Mouse (Mus musculus) C2C12 (cell line): ENCODE data around the gene Rnf182.

Experiments
- CEBPB ChIP-seq: IDR thresholded peaks from one replicate; pipeline ENCODE4 v1.6.1; 2011; ENCODE audit warnings: low read depth, mild to moderate bottlenecking, control low read depth, moderate library complexity
- CTCF ChIP-seq: IDR thresholded peaks from one replicate; pipeline ENCODE4 v1.5.1; 2011; ENCODE audit not compliant: control insufficient read depth, insufficient read depth, insufficient read length
- MAX ChIP-seq: IDR thresholded peaks from one replicate; pipeline ENCODE4 v1.6.1; 2011; ENCODE audit warnings: mild to moderate bottlenecking, control low read depth
- MYOD1 ChIP-seq: IDR thresholded peaks from one replicate; pipeline ENCODE4 v1.6.1; 2011; ENCODE audit warnings: low read depth; ENCODE audit not compliant: control insufficient read depth, insufficient read length
- MYOG ChIP-seq: IDR thresholded peaks from one replicate; pipeline ENCODE4 v1.6.1; 2011; ENCODE audit not compliant: control insufficient read depth, insufficient read length; ENCODE audit errors: extremely low read depth
- USF1 ChIP-seq: IDR thresholded peaks from one replicate; pipeline ENCODE4 v1.6.1; 2011; ENCODE audit warnings: low read depth, mild to moderate bottlenecking, control low read depth, moderate library complexity

DNA sequence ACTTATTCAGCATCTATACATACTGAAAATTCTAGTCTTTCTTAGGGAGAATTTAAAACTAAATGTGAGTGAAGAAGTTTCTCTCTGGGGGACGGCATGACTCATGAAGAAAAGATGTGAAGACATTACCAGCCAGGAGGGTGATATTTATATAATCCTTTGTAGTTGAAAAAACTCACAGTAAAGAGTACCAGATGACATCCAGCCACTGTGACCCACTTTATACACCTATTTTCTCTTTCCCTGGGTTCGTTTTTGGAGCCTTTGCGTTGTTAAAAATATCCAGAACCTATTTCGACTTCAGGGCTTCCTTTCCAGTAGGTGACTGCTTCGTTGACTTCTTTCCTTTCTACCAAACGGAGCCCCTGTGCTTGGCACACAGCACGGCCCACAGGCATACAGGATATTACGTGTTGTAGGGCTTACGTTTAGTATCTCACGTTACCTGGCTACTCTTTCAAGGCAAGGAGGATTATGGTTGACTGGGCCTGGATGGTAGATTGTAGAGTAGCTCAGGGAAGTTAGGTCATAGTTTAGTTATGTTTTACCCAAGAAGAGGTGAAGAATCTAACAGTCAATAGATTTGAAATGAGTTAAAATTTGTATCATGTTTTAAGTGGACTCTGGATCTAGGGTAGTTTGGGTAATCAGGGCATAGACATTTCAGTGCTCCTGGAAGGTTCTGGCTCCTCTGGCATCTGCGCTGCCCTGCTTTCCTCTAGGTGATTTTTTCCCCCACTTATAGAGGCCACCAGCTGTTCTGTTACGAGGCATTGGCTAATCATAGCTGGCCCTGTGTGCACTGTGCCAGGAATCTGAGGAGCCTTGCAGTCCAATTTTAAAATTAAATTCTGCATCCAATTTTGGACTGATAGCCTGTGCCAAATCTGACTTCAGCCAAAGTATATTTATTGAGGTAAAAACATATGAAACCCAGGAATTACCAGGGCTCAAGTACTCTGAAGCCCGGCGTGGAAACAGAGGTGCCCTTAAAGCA lies 27.4 kb upstream of the Rnf182 start:
- TF ChIP-seq CTCF (no peak), CEBPB (no peak), USF1 (no peak), MAX (no peak), MYOG (no peak), MYOD1 (no peak)
